Mouse (Mus musculus) spleen, adult 2 months (tissue): ENCODE results near the gene Fignl1.

Experiments
- CTCF ChIP-seq: fragments of 200-500 bp; IDR thresholded peaks from 2 replicates; pipeline ENCODE4 v1.5.1; 2011; ENCODE audit warnings: mild to moderate bottlenecking, inconsistent platforms; ENCODE audit not compliant: insufficient read depth, insufficient read length, insufficient replicate concordance; ENCODE audit errors: extremely low read depth
- POLR2A ChIP-seq: fragments of 200-500 bp; IDR thresholded peaks from 2 replicates; pipeline ENCODE4 v1.6.1; 2011; ENCODE audit warnings: low read depth, low read length, inconsistent platforms

- TF ChIP-seq CTCF (no peak), POLR2A (no peak)
Observed at GRCm38 (mm10) chr11:11841590-11841989, 32.8 kb upstream of the Fignl1 start.
